Mouse (Mus musculus): ENCODE results near the gene Slc13a3. TPM values are rescaled to one million over a fixed set of nuclear protein-coding genes. Genes with fewer than 3 reads are reported as not detected.

Gene Slc13a3
- polyA plus RNA-seq, 1 experiment from 2014 or later, result 0.17 TPM

DNA sequence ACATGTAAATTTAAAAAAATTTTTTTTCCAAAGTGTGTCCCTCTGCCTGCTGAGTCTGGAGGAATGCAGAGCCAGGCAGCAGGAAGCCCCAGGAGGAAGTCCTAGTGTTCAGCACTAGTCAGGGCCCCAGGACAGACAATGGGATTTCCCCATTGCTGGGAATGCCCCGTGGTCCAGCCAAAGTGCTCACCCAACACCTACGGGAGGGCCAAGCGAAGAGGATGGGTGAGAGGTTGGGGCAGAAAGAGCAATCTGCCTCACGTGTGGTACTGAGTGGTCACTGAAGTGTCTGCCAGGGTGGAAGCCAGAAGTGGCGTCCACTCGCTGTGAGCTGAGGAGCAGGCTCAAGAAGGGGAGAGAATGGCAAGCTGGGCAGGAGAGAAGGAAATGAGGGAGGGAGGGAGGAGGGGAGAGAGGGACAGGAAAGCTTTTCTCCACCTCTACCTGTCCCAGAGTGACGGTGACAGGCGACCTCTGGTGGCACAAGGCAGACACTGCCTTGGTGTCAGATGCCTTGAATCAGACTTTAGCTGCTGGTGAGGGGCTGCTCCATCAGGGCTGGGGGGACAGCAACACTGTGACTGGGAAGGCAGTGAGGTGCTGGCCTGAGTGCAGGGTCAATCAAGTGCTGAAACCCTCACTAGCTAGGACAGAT lies 14.0 kb upstream of the Slc13a3 start:
- Histone ChIP-seq H3K9ac (ENCODE audit: low read depth, low read length) (no peak overlapping the region), H3K36me3 (ENCODE audit: control insufficient read depth, insufficient read depth, low read length) (no peaks in the 10 kb centered on the region), H3K4me3 (ENCODE audit: low read depth, low read length) (no peak overlapping the region), H3K9me3 (ENCODE audit: control insufficient read depth, low read length) (no peaks in the 10 kb centered on the region), H3K27ac (ENCODE audit: low read depth, low read length) (no peak overlapping the region), H3K4me1 (replicated peaks; ENCODE audit: control insufficient read depth, insufficient read depth, low read length) (no peaks in the 10 kb centered on the region; the same call in 1 of the 2 replicates), H3K27me3 (ENCODE audit: control insufficient read depth, insufficient read depth, low read length) (no peaks in the 10 kb centered on the region), H3K4me2 (replicated peaks; ENCODE audit: low read depth, low read length) (no peak overlapping the region)
- DNase-seq (ENCODE audit: low spot score) (peak; percentile 77), ATAC-seq (ENCODE audit: low FRiP score) (peak; percentile 40; the same call in 1 of the 2 replicates)
- 33% methylated on average over 8 of the region's 8 CpGs for WGBS

DNA sequence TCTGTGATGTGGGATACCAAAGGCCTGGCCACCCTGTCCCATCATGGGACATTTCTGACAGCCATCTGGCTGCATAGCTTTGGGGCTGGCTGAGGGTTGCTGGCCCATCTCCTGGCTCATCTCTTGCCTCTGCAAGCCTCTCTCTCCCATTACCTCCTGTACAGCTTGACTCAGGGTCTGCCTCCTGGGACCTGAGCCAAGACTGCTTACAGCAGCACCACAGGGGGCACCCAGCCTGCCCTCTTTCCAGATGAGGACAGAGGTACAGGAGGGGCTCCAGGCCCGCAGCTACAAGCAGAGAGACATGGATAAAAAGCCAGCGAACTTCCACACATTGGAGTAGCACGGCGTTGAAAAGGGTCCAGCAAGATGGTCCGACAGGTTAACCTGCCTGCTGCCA lies 13.4 kb upstream of the Slc13a3 start:
- Histone ChIP-seq H3K4me1 (replicated peaks; ENCODE audit: control insufficient read depth, insufficient read depth, low read length) (no peaks in the 10 kb centered on the region), H3K4me2 (replicated peaks; ENCODE audit: low read depth, low read length) (no peak overlapping the region), H3K27me3 (ENCODE audit: control insufficient read depth, insufficient read depth, low read length) (no peaks in the 10 kb centered on the region), H3K27ac (ENCODE audit: low read depth, low read length) (no peak overlapping the region), H3K4me3 (ENCODE audit: low read depth, low read length) (no peak overlapping the region), H3K9me3 (ENCODE audit: control insufficient read depth, low read length) (no peaks in the 10 kb centered on the region), H3K36me3 (ENCODE audit: control insufficient read depth, insufficient read depth, low read length) (no peaks in the 10 kb centered on the region), H3K9ac (ENCODE audit: low read depth, low read length) (no peak overlapping the region)
- 78% methylated on average over 5 of the region's 5 CpGs for WGBS
- ATAC-seq (ENCODE audit: low FRiP score) (no peak), DNase-seq (ENCODE audit: low spot score) (no peak)

DNA sequence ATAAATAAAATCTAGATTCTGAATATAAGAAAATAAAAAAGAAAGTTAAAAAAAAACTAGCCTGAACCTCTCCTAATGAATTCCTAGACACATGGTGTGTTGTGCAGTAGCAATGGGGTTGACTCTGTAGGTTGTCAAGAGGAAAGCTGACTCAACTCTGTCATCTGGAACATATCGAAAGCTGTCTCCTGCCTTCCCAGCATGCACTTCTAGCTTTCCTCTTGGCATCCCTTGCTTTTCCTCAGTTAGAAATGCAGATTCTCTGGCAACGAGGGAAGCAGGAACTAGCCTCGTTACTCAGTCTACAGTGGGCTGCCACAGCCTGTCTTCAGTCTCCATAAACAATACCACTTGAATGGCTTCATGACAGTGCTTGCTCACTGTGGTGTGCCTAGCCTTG lies 12.8 kb upstream of the Slc13a3 start:
- no peak for ATAC-seq (ENCODE audit: low FRiP score)
- Histone ChIP-seq H3K4me2 (replicated peaks; ENCODE audit: low read depth, low read length) (no peak overlapping the region), H3K4me3 (ENCODE audit: low read depth, low read length) (no peak overlapping the region), H3K27ac (ENCODE audit: low read depth, low read length) (no peak overlapping the region), H3K36me3 (ENCODE audit: control insufficient read depth, insufficient read depth, low read length) (no peaks in the 10 kb centered on the region), H3K27me3 (ENCODE audit: control insufficient read depth, insufficient read depth, low read length) (no peaks in the 10 kb centered on the region), H3K4me1 (replicated peaks; ENCODE audit: control insufficient read depth, insufficient read depth, low read length) (no peaks in the 10 kb centered on the region), H3K9ac (ENCODE audit: low read depth, low read length) (no peak overlapping the region), H3K9me3 (ENCODE audit: control insufficient read depth, low read length) (no peaks in the 10 kb centered on the region)
- 88% methylated on average over 3 of the region's 3 CpGs for WGBS
- no peak for DNase-seq (ENCODE audit: low spot score)

DNA sequence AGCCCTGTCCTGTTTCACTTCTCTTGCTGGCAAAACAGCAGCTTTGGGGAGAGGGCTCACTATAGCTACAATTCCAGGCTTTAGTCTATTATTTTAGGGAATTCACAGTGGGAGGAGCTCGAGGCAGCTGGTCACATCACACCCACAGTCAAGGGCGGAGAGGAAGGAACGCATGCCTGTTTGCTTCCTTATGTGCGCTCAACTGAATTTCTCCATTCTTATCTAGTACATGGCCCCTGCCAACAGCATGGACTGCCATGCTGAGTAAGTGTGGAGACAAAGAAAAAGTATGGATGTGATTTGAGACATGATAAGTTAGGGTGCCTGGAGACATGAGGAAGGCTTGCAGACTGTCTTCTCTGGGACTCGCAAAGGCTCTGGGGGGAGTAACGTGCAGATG lies 11.1 kb upstream of the Slc13a3 start:
- no peaks in the 10 kb centered on the region for H3K9me3 ChIP-seq (ENCODE audit: control insufficient read depth, low read length)
- WGBS, result 73% methylated on average over 6 of the region's 6 CpGs
- H3K4me1 ChIP-seq (replicated peaks; ENCODE audit: control insufficient read depth, insufficient read depth, low read length), result no peaks in the 10 kb centered on the region
- no peaks in the 10 kb centered on the region for H3K27me3 ChIP-seq (ENCODE audit: control insufficient read depth, insufficient read depth, low read length)
- H3K36me3 ChIP-seq (ENCODE audit: control insufficient read depth, insufficient read depth, low read length), result no peaks in the 10 kb centered on the region
- H3K9ac ChIP-seq (ENCODE audit: low read depth, low read length), result no peak overlapping the region
- H3K4me2 ChIP-seq (replicated peaks; ENCODE audit: low read depth, low read length), result no peak overlapping the region
- H3K4me3 ChIP-seq (ENCODE audit: low read depth, low read length), result no peak overlapping the region
- ATAC-seq (ENCODE audit: low FRiP score) (no peak), DNase-seq (ENCODE audit: low spot score) (no peak)
- H3K27ac ChIP-seq (ENCODE audit: low read depth, low read length), result no peak overlapping the region

DNA sequence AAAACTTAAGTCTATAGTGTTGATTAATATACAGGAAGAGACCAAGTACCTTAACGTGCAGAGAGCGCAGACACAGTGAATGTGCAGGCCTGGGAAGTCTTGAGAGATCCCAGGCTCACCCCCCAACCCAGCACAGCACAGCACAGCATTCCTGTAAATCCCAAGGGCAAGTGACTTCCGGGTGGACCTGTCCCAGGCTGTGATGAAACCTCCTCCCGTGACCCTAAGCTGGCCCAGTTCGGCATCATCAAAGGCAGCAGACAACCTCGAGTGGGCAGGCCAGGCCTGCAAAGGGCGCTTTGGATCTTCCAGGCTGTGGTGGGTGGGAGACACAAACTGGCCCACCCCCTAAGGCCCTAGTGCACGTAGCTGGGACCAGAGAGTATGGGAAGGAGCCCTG lies 9.0 kb upstream of the Slc13a3 start:
- 59% methylated on average over 8 of the region's 8 CpGs for WGBS
- no peaks in the 10 kb centered on the region for H3K4me1 ChIP-seq (replicated peaks; ENCODE audit: control insufficient read depth, insufficient read depth, low read length)
- H3K36me3 ChIP-seq (ENCODE audit: control insufficient read depth, insufficient read depth, low read length), result no peaks in the 10 kb centered on the region
- no peak overlapping the region for H3K27ac ChIP-seq (ENCODE audit: low read depth, low read length)
- H3K4me3 ChIP-seq (ENCODE audit: low read depth, low read length), result no peak overlapping the region
- no peaks in the 10 kb centered on the region for H3K9me3 ChIP-seq (ENCODE audit: control insufficient read depth, low read length)
- H3K27me3 ChIP-seq (ENCODE audit: control insufficient read depth, insufficient read depth, low read length), result no peaks in the 10 kb centered on the region
- no peak overlapping the region for H3K9ac ChIP-seq (ENCODE audit: low read depth, low read length)
- DNase-seq (ENCODE audit: low spot score) (no peak), ATAC-seq (ENCODE audit: low FRiP score) (no peak)
- no peak overlapping the region for H3K4me2 ChIP-seq (replicated peaks; ENCODE audit: low read depth, low read length)

DNA sequence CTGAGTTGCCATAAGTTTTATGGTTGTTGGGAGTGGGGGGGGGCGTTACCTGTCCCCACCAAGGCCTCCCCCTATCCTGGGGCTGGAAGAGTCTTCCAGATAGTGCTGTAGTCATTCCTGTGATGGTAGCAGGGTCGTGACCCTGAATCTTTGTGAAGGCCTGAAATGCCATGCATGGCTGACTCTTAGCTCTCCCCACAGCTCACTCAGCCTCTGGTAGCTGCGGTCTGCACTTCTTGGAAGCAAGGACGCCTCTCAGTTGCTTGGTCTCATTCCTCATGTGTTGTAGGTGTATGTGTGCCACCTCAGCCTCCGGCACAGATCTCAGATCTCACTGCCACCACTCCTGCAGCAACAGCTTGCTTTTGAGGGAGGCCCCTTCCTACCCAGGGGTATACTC lies 2.8 kb upstream of the Slc13a3 start:
- Histone ChIP-seq H3K4me3 (ENCODE audit: low read depth, low read length) (no peak overlapping the region), H3K4me2 (replicated peaks; ENCODE audit: low read depth, low read length) (no peak overlapping the region), H3K9ac (ENCODE audit: low read depth, low read length) (no peak overlapping the region), H3K27me3 (ENCODE audit: control insufficient read depth, insufficient read depth, low read length) (peaks cover 7% of the 10 kb centered on the region; the same call in 1 of the 2 replicates), H3K27ac (ENCODE audit: low read depth, low read length) (no peak overlapping the region), H3K4me1 (replicated peaks; ENCODE audit: control insufficient read depth, insufficient read depth, low read length) (0 out of 2 replicates have a peak, but pooled peaks cover 4% of the 10 kb centered on the region), H3K9me3 (ENCODE audit: control insufficient read depth, low read length) (no peaks in the 10 kb centered on the region), H3K36me3 (ENCODE audit: control insufficient read depth, insufficient read depth, low read length) (no peaks in the 10 kb centered on the region)
- 50% methylated on average over 5 of the region's 5 CpGs for WGBS
- DNase-seq (ENCODE audit: low spot score) (no peak), ATAC-seq (ENCODE audit: low FRiP score) (no peak)

GRCm38 (mm10) chr2:165475412-165475811 lies 2.4 kb upstream of the Slc13a3 start:
- DNase-seq (ENCODE audit: low spot score) (no peak), ATAC-seq (ENCODE audit: low FRiP score) (no peak)
- Histone ChIP-seq H3K27me3 (ENCODE audit: control insufficient read depth, insufficient read depth, low read length) (peaks cover 7% of the 10 kb centered on the region; the same call in 1 of the 2 replicates), H3K9ac (ENCODE audit: low read depth, low read length) (no peak overlapping the region), H3K4me3 (ENCODE audit: low read depth, low read length) (no peak overlapping the region), H3K4me1 (replicated peaks; ENCODE audit: control insufficient read depth, insufficient read depth, low read length) (0 out of 2 replicates have a peak, but pooled peaks cover 4% of the 10 kb centered on the region), H3K4me2 (replicated peaks; ENCODE audit: low read depth, low read length) (no peak overlapping the region), H3K36me3 (ENCODE audit: control insufficient read depth, insufficient read depth, low read length) (no peaks in the 10 kb centered on the region), H3K27ac (ENCODE audit: low read depth, low read length) (no peak overlapping the region), H3K9me3 (ENCODE audit: control insufficient read depth, low read length) (no peaks in the 10 kb centered on the region)
- WGBS, result 72% methylated on average over 7 of the region's 7 CpGs

- DNase-seq (ENCODE audit: low spot score) (no peak), ATAC-seq (ENCODE audit: low FRiP score) (no peak)
- no peak overlapping the region for H3K4me3 ChIP-seq (ENCODE audit: low read depth, low read length)
- WGBS, result 52% methylated on average over 11 of the region's 11 CpGs
- H3K9me3 ChIP-seq (ENCODE audit: control insufficient read depth, low read length), result no peaks in the 10 kb centered on the region
- H3K4me1 ChIP-seq (replicated peaks; ENCODE audit: control insufficient read depth, insufficient read depth, low read length), result peaks cover 4% of the 10 kb centered on the region; the same call in 1 of the 2 replicates
- H3K27ac ChIP-seq (ENCODE audit: low read depth, low read length), result no peak overlapping the region
- H3K9ac ChIP-seq (ENCODE audit: low read depth, low read length), result no peak overlapping the region
- no peak overlapping the region for H3K4me2 ChIP-seq (replicated peaks; ENCODE audit: low read depth, low read length)
- H3K27me3 ChIP-seq (ENCODE audit: control insufficient read depth, insufficient read depth, low read length), result peaks cover 7% of the 10 kb centered on the region; the same call in 1 of the 2 replicates
- H3K36me3 ChIP-seq (ENCODE audit: control insufficient read depth, insufficient read depth, low read length), result no peaks in the 10 kb centered on the region
Measured at GRCm38 (mm10) chr2:165471943-165472342, 1.1 kb downstream of the Slc13a3 start.

GRCm38 (mm10) chr2:165470167-165470566 lies 2.9 kb downstream of the Slc13a3 start:
- Histone ChIP-seq H3K4me2 (replicated peaks; ENCODE audit: low read depth, low read length) (no peak overlapping the region), H3K4me1 (replicated peaks; ENCODE audit: control insufficient read depth, insufficient read depth, low read length) (peaks cover 4% of the 10 kb centered on the region; the same call in 1 of the 2 replicates), H3K36me3 (ENCODE audit: control insufficient read depth, insufficient read depth, low read length) (no peaks in the 10 kb centered on the region), H3K27ac (ENCODE audit: low read depth, low read length) (no peak overlapping the region), H3K9ac (ENCODE audit: low read depth, low read length) (no peak overlapping the region), H3K27me3 (ENCODE audit: control insufficient read depth, insufficient read depth, low read length) (peaks cover 7% of the 10 kb centered on the region; the same call in 1 of the 2 replicates), H3K9me3 (ENCODE audit: control insufficient read depth, low read length) (no peaks in the 10 kb centered on the region), H3K4me3 (ENCODE audit: low read depth, low read length) (no peak overlapping the region)
- WGBS, result 36% methylated on average over 5 of the region's 5 CpGs
- DNase-seq (ENCODE audit: low spot score), result peak; percentile 23
- no peak for ATAC-seq (ENCODE audit: low FRiP score)
